Mouse (Mus musculus): ENCODE measurements around the gene Mef2d. TPM values are rescaled to one million over a fixed set of nuclear protein-coding genes. Genes with fewer than 3 reads are reported as not detected.
"Not testable (repeated sequence)": the region's sequence is repeated elsewhere in the genome, so short reads cannot be mapped to it uniquely, and the experiment has no call there.

Mef2d gene
- polyA plus RNA-seq, 1 experiment from 2014 or later: 44.7 TPM

DNA sequence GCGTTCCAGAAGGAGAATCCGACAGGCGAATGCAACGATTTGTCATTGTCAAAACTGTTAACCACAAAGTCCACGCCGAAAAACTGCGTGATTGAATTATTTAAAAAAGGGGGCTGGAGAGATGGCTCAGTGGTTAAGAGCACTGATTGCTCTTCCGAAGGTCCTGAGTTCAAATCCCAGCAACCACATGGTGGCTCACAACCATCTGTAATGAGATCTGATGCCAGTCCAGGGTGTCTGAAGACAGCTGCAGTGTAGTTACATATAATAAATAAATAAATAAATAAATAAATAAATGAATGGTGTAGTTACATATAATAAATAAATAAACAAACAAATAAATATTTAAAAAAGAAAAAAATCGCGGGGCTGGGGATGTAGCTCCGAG, 36.2 kb downstream of the Mef2d start:
- peak overlapping the region; percentile 99 for H3K27ac ChIP-seq (ENCODE audit: low read length)
- 30% methylated on average over 11 of the region's 11 CpGs for WGBS
- H3K36me3 ChIP-seq (ENCODE audit: control insufficient read depth, insufficient read depth); ATAC-seq (replicated peaks; ENCODE audit: extremely low read depth, insufficient read depth, low FRiP score); H3K4me1 ChIP-seq (ENCODE audit: control insufficient read depth, insufficient read depth, low read length); H3K9me3 ChIP-seq (replicated peaks; ENCODE audit: control insufficient read depth, low read length); H3K27me3 ChIP-seq (ENCODE audit: control insufficient read depth, insufficient read depth, low read length): not testable (repeated sequence)
- peak overlapping the region; percentile 78 for H3K4me2 ChIP-seq (ENCODE audit: low read depth, low read length)
- peak overlapping the region; percentile 75 for H3K4me3 ChIP-seq (ENCODE audit: low read length)
- H3K9ac ChIP-seq (ENCODE audit: low read length): peak overlapping the region; percentile 72

DNA sequence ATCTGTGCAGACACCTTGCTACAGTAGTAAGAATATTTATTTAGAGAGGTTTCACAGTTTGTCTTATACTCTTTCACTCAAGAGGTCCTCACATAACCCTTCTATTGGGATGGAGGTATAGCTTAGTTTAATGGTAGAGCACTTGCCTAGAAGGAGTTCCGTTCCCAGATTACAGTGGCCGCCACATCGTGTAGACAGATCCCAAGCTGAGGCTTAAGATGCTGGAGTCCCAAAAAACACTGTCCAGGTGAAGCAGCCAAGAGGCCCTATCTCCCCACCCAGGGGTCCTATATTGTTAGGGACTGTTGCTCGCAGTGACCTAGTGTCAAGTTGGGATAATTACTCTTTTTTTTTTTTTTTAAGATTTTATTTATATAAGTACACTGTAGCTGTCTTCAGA, 36.8 kb downstream of the Mef2d start:
- Histone ChIP-seq H3K9me3 (replicated peaks; ENCODE audit: control insufficient read depth, low read length) (no peaks in the 10 kb centered on the region), H3K4me1 (ENCODE audit: control insufficient read depth, insufficient read depth, low read length) (peaks cover 5% of the 10 kb centered on the region; the same call in 1 of the 2 replicates), H3K27ac (ENCODE audit: low read length) (no peak overlapping the region), H3K27me3 (ENCODE audit: control insufficient read depth, insufficient read depth, low read length) (0 out of 2 replicates have a peak, but pooled peaks cover 2% of the 10 kb centered on the region), H3K36me3 (ENCODE audit: control insufficient read depth, insufficient read depth) (no peaks in the 10 kb centered on the region), H3K9ac (ENCODE audit: low read length) (no peak overlapping the region), H3K4me3 (ENCODE audit: low read length) (no peak overlapping the region), H3K4me2 (ENCODE audit: low read depth, low read length) (no peak overlapping the region)
- ATAC-seq (replicated peaks; ENCODE audit: extremely low read depth, insufficient read depth, low FRiP score): no peak
- 81% methylated on average over 4 of the region's 4 CpGs for WGBS

DNA sequence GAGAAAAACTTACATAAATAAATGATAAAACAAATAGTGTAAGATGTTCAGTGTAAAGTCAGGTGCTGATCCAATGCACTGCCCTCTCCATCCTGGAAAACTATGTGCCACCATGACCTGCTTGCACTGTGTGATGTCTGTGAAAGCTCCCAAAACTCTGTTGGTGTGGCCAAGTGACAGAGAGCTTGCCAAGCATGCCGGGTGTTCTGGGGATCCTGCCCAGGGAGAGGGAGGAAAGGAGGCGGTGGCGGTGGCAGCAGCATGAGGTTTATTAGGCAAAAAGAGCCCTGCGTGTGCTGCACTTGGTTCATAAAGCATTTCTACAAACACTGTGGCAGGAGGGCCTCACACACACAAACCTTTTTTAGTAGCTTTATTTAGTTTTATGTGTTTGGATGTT, 39.2 kb downstream of the Mef2d start:
- Histone ChIP-seq H3K9me3 (replicated peaks; ENCODE audit: control insufficient read depth, low read length) (no peaks in the 10 kb centered on the region), H3K9ac (ENCODE audit: low read length) (no peak overlapping the region), H3K4me3 (ENCODE audit: low read length) (no peak overlapping the region), H3K27me3 (ENCODE audit: control insufficient read depth, insufficient read depth, low read length) (0 out of 2 replicates have a peak, but pooled peaks cover 2% of the 10 kb centered on the region), H3K4me1 (ENCODE audit: control insufficient read depth, insufficient read depth, low read length) (peaks cover 3% of the 10 kb centered on the region; the same call in 1 of the 2 replicates), H3K36me3 (ENCODE audit: control insufficient read depth, insufficient read depth) (no peaks in the 10 kb centered on the region), H3K27ac (ENCODE audit: low read length) (no peak overlapping the region), H3K4me2 (ENCODE audit: low read depth, low read length) (no peak overlapping the region)
- no peak for ATAC-seq (replicated peaks; ENCODE audit: extremely low read depth, insufficient read depth, low FRiP score)
- WGBS: 65% methylated on average over 4 of the region's 4 CpGs

DNA sequence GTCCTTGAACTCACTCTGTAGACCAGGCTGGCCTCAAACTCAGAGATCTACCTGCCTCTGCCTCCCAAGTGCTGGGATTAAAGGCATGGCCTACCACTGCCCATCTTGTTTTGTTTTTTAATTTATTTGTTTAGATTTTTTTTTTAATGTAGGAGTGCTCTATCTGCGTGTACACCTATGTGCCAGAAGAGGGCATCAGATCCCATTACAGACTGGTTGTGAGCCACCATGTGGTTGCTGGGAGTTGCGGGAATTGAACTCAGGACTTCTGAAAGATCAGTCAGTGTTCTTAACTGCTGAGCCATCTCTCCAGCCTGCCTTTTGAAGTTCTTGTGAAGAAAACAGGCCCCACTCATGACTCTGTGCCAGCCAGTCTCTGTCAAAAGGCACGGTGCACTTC, 44.3 kb downstream of the Mef2d start:
- H3K27ac ChIP-seq (ENCODE audit: low read length): no peak overlapping the region
- ATAC-seq (replicated peaks; ENCODE audit: extremely low read depth, insufficient read depth, low FRiP score): no peak
- no peak overlapping the region for H3K4me3 ChIP-seq (ENCODE audit: low read length)
- H3K4me2 ChIP-seq (ENCODE audit: low read depth, low read length): no peak overlapping the region
- H3K9ac ChIP-seq (ENCODE audit: low read length): no peak overlapping the region
- no peaks in the 10 kb centered on the region for H3K9me3 ChIP-seq (replicated peaks; ENCODE audit: control insufficient read depth, low read length)
- H3K27me3 ChIP-seq (ENCODE audit: control insufficient read depth, insufficient read depth, low read length): no peaks in the 10 kb centered on the region
- H3K4me1 ChIP-seq (ENCODE audit: control insufficient read depth, insufficient read depth, low read length): no peaks in the 10 kb centered on the region
- no peaks in the 10 kb centered on the region for H3K36me3 ChIP-seq (ENCODE audit: control insufficient read depth, insufficient read depth)
- 64% methylated on average over 3 of the region's 3 CpGs for WGBS

DNA sequence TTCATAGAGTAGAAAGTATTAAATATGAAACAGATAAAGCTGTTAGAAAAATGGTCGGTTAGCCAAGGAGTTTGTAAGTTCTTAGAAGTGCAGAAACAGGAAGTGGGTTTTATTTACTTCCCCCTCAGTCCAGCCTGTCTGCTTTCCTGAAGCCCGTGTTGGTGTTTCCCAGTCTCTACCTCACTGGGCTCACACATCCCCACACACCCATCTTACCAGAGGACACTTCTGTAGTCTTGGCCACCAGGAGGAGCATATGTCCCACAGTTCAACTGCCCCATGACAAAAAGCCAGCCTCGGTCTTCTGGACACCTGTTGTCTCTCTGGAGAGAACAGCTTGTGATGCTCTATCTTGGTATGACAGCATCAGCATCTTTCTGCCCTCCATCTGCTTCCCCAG, 49.0 kb downstream of the Mef2d start:
- Histone ChIP-seq H3K36me3 (ENCODE audit: control insufficient read depth, insufficient read depth) (no peaks in the 10 kb centered on the region), H3K4me3 (ENCODE audit: low read length) (no peak overlapping the region), H3K27ac (ENCODE audit: low read length) (no peak overlapping the region), H3K27me3 (ENCODE audit: control insufficient read depth, insufficient read depth, low read length) (peaks cover 17% of the 10 kb centered on the region), H3K4me1 (ENCODE audit: control insufficient read depth, insufficient read depth, low read length) (no peaks in the 10 kb centered on the region), H3K9ac (ENCODE audit: low read length) (no peak overlapping the region), H3K9me3 (replicated peaks; ENCODE audit: control insufficient read depth, low read length) (0 out of 2 replicates have a peak, but pooled peaks cover 2% of the 10 kb centered on the region), H3K4me2 (ENCODE audit: low read depth, low read length) (no peak overlapping the region)
- ATAC-seq (replicated peaks; ENCODE audit: extremely low read depth, insufficient read depth, low FRiP score): no peak
- 15% methylated on average over 3 of the region's 3 CpGs for whole genome bisulfite sequencing

DNA sequence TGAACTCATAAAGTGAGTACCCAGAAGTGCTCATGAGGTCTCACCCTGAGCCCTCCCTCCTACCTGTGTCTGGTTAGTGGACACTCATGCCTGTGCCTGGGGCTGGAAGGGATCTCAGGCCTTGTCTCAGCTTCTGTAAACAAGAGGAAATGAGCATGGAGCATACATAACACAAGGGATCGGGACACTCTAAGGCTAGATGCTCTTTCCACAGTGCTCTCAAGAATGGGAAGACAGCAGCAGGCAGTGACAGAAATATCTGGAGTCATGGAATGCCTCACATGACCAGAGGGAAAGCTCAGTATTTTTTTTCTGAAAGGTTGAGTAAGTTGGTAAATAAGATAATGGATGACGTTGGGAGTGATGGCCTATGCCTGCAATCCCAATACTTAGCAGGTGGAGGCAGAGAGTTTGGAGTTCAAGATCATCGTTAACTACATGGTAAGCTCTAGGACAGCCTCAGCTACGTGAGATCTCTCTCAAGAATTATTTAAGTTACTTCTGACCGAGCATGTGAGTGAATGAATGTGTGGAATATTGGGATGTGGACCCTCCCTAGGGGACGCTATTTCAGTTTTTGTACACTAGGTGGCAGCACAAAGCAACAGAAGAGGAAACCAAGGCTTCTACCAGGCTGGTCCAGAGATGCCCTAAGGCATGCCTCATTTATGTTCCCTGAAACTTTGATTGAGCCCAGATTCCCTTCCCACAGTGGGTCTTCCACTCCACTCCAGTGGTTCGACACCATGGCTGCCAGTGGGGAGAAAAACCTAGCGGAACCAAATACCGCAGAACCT, 49.8 kb downstream of the Mef2d start:
- no peak overlapping the region for H3K4me3 ChIP-seq (ENCODE audit: low read length)
- no peak overlapping the region for H3K27ac ChIP-seq (ENCODE audit: low read length)
- no peak for ATAC-seq (replicated peaks; ENCODE audit: extremely low read depth, insufficient read depth, low FRiP score)
- H3K4me1 ChIP-seq (ENCODE audit: control insufficient read depth, insufficient read depth, low read length): no peaks in the 10 kb centered on the region
- H3K9me3 ChIP-seq (replicated peaks; ENCODE audit: control insufficient read depth, low read length): 0 out of 2 replicates have a peak, but pooled peaks cover 2% of the 10 kb centered on the region
- H3K9ac ChIP-seq (ENCODE audit: low read length): no peak overlapping the region
- 30% methylated on average over 9 of the region's 9 CpGs for WGBS
- no peaks in the 10 kb centered on the region for H3K36me3 ChIP-seq (ENCODE audit: control insufficient read depth, insufficient read depth)
- H3K27me3 ChIP-seq (ENCODE audit: control insufficient read depth, insufficient read depth, low read length): peaks cover 24% of the 10 kb centered on the region
- no peak overlapping the region for H3K4me2 ChIP-seq (ENCODE audit: low read depth, low read length)

DNA sequence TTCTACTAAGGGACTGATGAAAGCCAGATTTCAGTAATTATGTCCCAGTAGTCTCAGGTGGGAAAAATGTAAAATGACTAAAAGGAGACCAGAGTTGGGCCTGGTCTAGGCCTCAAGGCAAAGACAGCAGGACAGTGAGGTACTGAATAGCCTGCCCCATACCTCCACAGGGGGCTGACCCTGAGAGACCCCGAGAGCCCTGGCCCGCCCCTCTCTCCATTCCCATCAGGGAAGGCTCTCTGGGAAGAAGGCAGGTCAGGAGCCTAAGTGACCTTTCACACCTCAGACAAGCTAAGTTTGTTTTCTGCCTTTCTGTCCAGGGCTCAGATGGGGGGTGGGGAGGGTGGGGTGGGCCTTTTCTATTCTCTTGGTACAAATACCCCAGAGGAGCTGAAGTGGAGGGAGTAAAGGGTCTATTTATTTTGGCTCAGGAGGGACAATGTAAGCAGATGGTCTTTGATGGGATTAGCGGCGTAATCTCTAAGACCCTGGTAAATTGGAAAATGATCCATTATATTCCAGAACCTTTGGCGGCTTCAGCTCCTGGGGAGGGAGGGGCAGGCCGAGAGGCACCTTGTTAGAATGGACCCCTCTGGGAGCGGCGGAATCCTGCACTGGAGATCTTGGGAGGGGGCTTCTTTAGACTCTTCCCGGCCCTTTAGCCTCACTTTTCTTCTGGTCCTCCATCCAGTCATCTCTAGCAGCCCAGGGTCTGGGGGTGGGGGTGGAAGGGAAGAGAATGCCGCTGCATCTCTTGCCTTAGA, 55.8 kb downstream of the Mef2d start:
- H3K27ac ChIP-seq (ENCODE audit: low read length): no peak overlapping the region

DNA sequence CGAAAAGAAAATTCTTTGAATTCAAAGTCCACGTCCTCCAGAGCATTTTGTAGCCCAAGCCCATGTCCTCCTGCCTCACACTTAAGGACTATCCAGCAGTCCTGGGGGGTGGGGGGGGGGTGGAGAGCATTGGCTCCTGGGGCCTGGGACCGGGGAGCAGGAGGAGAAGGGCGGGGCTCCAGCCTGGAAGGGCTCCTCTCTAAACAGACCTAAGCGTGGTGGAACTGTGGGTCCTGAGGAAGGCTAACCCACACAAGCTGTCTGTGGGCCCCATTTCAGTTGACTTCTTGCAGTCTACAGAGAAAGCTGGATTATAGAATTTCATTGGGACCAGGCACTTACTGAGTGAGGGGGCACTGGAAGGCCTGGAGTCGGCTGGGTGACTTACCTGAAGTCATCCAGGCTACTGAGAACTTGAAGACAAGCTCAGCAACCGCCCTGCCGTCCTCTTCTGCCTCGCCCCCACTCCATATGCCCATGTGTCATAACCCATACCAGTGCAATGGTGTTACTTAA, 56.4 kb downstream of the Mef2d start:
- ATAC-seq (replicated peaks; ENCODE audit: extremely low read depth, insufficient read depth, low FRiP score): no peak
- 5% methylated on average over 9 of the region's 9 CpGs for WGBS
- H3K9ac ChIP-seq (ENCODE audit: low read length): no peak overlapping the region
- no peak overlapping the region for H3K27ac ChIP-seq (ENCODE audit: low read length)
- H3K4me2 ChIP-seq (ENCODE audit: low read depth, low read length): no peak overlapping the region
- H3K27me3 ChIP-seq (ENCODE audit: control insufficient read depth, insufficient read depth, low read length): peaks cover 78% of the 10 kb centered on the region
- peaks cover 7% of the 10 kb centered on the region; the same call in 1 of the 2 replicates for H3K4me1 ChIP-seq (ENCODE audit: control insufficient read depth, insufficient read depth, low read length)
- H3K36me3 ChIP-seq (ENCODE audit: control insufficient read depth, insufficient read depth): no peaks in the 10 kb centered on the region
- H3K9me3 ChIP-seq (replicated peaks; ENCODE audit: control insufficient read depth, low read length): 0 out of 2 replicates have a peak, but pooled peaks cover 2% of the 10 kb centered on the region
- H3K4me3 ChIP-seq (ENCODE audit: low read length): no peak overlapping the region

More for the DNA sequence above, 55.8 kb downstream of the Mef2d start:
- 12% methylated on average over 10 of the region's 10 CpGs for WGBS
- Histone ChIP-seq H3K4me3 (ENCODE audit: low read length) (no peak overlapping the region), H3K27me3 (ENCODE audit: control insufficient read depth, insufficient read depth, low read length) (peaks cover 75% of the 10 kb centered on the region), H3K9ac (ENCODE audit: low read length) (no peak overlapping the region), H3K36me3 (ENCODE audit: control insufficient read depth, insufficient read depth) (no peaks in the 10 kb centered on the region), H3K4me1 (ENCODE audit: control insufficient read depth, insufficient read depth, low read length) (peaks cover 7% of the 10 kb centered on the region; the same call in 1 of the 2 replicates), H3K9me3 (replicated peaks; ENCODE audit: control insufficient read depth, low read length) (0 out of 2 replicates have a peak, but pooled peaks cover 2% of the 10 kb centered on the region), H3K4me2 (ENCODE audit: low read depth, low read length) (no peak overlapping the region)
- ATAC-seq (replicated peaks; ENCODE audit: extremely low read depth, insufficient read depth, low FRiP score): no peak

Data from heart, embryonic 16.5 days (tissue).